Mouse (Mus musculus) G1E-ER4 (cell line): ENCODE measurements around the gene Gm5936. TPM values are rescaled to one million over a fixed set of nuclear protein-coding genes. Genes with fewer than 3 reads are reported as not detected.
"Not testable (repeated sequence)": the region's sequence is repeated elsewhere in the genome, so short reads cannot be mapped to it uniquely, and the experiment has no call there.

Experiments
- GATA1 ChIP-seq: IDR thresholded peaks from one replicate; pipeline ENCODE4 v1.8.0; 2012; ENCODE audit warnings: low read length, inconsistent platforms
- polyA plus RNA-seq: library from polyadenylated mRNA; stranded (reverse); fragments of >175 nt; gene quantifications from 2 replicates; pipeline ENCODE4 v1.2.3, GENCODE M21; 2012

Gm5936 gene
- not detected in 2 replicates for polyA plus RNA-seq

GRCm38 (mm10) chrX:74836842-74837522 is at the start of gene Gm5936:
Gene Gm5936 (plus strand): TSS chrX:74837196.
- not testable (repeated sequence) for TF ChIP-seq GATA1

Other genes with a start within 250 kb of the Gm5936 start
- gene Olfr1325, start 244.5 kb upstream of the Gm5936 start, polyA plus RNA-seq, result not detected in 2 replicates
- not detected in 2 replicates for gene Gm5640, start 191.6 kb upstream of the Gm5936 start, polyA plus RNA-seq
- gene Gm6890, start 96.3 kb upstream of the Gm5936 start, polyA plus RNA-seq, result not detected in 2 replicates
- gene Gab3, start 248.3 kb downstream of the Gm5936 start, polyA plus RNA-seq, result 0.19 and 0.37 TPM in 2 replicates